Mouse (Mus musculus): ENCODE results near the gene Zmynd8. TPM values are rescaled to one million over a fixed set of nuclear protein-coding genes. Genes with fewer than 3 reads are reported as not detected.

The Zmynd8 gene
- polyA plus RNA-seq, 1 experiment = 66.4 TPM

DNA sequence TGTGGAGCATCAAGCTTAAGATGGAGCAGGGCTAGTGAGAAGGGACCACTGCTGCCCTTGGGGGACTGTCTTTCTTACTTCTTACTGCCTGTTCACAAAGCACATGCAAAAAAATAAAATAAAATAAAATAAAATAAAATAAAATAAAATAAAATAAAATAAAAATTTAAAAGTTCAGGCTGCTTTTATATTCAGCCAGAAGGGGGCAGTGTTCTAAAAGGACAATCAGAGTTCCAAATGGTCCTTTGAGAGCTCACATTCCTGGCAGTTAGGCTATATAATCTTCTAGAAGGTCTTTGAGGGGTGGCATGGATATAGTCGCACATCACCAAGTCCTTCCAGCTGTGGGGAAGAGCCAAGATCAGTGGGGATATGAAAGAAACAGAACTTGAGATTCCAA lies 112.3 kb downstream of the Zmynd8 start:
- Histone ChIP-seq H3K27ac (ENCODE audit: insufficient read depth, low read length) (no peak overlapping the region), H3K4me3 (ENCODE audit: insufficient read depth, low read length) (no peak overlapping the region), H3K4me1 (ENCODE audit: control insufficient read depth, insufficient read depth, low read length) (no peaks in the 10 kb centered on the region)
- TF ChIP-seq CTCF (IDR thresholded peaks at IDR 0.05; ENCODE audit: borderline replicate concordance, insufficient read depth, low read length) = no peak
- TF ChIP-seq POLR2A (IDR thresholded peaks at IDR 0.05; ENCODE audit: low read depth, low read length) = no peak

DNA sequence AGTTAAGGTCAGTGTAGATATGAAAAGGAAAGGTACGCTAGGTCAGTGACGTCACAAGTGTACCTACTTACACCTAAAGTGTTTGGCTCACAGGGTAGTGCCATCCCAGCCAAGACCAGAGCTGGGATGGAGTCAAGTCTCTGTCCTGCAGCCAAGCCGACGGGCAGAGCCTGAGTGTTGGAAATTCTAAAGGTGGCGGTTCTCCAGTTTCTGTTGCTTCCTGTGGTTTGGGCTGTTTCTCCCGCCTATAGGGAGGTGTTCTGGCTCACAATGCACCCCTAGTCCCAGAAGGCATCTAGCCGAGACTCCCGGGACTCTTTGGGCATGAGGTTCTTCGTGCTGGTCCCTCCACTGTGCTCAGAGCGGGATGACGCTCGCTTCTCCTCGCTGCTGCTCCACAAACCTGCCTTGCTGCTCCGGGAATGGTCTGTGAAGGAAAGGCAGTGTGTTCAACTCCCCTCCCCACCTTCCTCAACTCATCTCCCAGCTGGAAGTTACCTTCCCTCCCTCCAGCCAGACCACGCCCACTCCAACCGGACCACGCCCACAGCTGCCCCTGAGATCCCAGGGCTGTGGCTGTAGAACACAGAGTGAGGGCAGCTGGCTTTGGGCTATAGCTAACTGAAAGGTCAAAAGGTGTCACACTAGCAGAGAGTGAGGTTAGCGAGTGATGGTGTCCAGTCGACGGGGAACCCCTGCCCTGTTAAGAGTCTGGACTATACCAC lies 113.3 kb downstream of the Zmynd8 start:
- TF ChIP-seq POLR2A (IDR thresholded peaks at IDR 0.05; ENCODE audit: low read depth, low read length) = no peak
- TF ChIP-seq CTCF (IDR thresholded peaks at IDR 0.05; ENCODE audit: borderline replicate concordance, insufficient read depth, low read length) = no peak
- H3K4me3 ChIP-seq (ENCODE audit: insufficient read depth, low read length) = no peak overlapping the region
- H3K27ac ChIP-seq (ENCODE audit: insufficient read depth, low read length) = no peak overlapping the region
- H3K4me1 ChIP-seq (ENCODE audit: control insufficient read depth, insufficient read depth, low read length) = no peaks in the 10 kb centered on the region

GRCm38 (mm10) chr2:165782324-165782723 lies 116.5 kb downstream of the Zmynd8 start:
- Histone ChIP-seq H3K4me1 (ENCODE audit: control insufficient read depth, insufficient read depth, low read length) (no peaks in the 10 kb centered on the region), H3K27ac (ENCODE audit: insufficient read depth, low read length) (no peak overlapping the region), H3K4me3 (ENCODE audit: insufficient read depth, low read length) (no peak overlapping the region)
- TF ChIP-seq CTCF (IDR thresholded peaks at IDR 0.05; ENCODE audit: borderline replicate concordance, insufficient read depth, low read length) (peak; percentile 97), POLR2A (IDR thresholded peaks at IDR 0.05; ENCODE audit: low read depth, low read length) (no peak)

DNA sequence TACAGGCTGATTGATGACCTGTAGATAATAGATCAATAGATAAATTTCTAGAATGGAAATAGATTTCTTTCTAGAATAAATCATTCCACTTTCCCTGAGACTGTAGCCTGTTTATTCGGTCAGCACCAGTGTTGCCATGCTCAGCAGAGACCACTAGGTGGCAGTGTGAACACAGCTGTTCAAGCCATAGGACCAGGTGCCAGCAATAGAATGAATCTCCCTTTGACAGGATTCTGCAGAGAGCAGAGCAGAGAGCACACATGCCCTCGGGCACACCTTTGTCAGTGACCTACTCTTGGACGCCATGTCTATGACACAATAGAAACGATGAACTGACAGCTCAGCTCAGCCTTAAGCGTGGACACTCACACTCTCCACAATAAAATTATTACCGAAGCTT lies 119.9 kb downstream of the Zmynd8 start:
- TF ChIP-seq POLR2A (IDR thresholded peaks at IDR 0.05; ENCODE audit: low read depth, low read length) (no peak), CTCF (IDR thresholded peaks at IDR 0.05; ENCODE audit: borderline replicate concordance, insufficient read depth, low read length) (peak; percentile 92)
- Histone ChIP-seq H3K4me1 (ENCODE audit: control insufficient read depth, insufficient read depth, low read length) (no peaks in the 10 kb centered on the region), H3K4me3 (ENCODE audit: insufficient read depth, low read length) (no peak overlapping the region), H3K27ac (ENCODE audit: insufficient read depth, low read length) (no peak overlapping the region)

DNA sequence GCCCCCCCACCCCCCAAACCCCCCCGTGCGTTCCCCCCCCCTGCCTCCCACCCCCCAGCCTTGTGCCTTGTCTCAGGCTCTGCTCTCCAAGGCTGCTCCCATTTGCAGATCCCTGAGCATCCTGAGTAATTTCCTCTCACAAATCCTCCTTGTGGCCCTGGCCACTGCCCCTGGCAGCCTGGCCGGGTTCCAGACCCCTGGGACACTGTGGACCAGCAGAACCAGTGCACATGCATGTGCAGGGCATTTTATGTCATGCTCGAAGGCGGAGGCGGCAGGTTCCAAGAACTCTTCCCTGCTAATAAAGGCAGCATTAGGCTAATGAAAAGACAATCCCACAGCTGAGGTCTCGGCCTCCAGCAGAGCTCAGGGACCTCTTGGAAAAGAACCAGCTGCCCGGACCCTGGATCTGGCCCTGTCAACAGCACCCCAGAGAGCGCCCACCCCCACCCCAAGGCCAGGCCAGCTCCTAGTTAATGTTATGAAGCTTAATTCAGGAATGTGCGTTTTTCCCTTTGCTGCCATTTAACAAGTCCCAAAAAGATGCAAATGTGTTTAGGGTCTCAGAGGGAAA lies 129.4 kb downstream of the Zmynd8 start:
- no peak overlapping the region for H3K4me3 ChIP-seq (ENCODE audit: insufficient read depth, low read length)
- no peak overlapping the region for H3K27ac ChIP-seq (ENCODE audit: insufficient read depth, low read length)
- TF ChIP-seq CTCF (IDR thresholded peaks at IDR 0.05; ENCODE audit: borderline replicate concordance, insufficient read depth, low read length) (no peak), POLR2A (IDR thresholded peaks at IDR 0.05; ENCODE audit: low read depth, low read length) (no peak)
- no peaks in the 10 kb centered on the region for H3K4me1 ChIP-seq (ENCODE audit: control insufficient read depth, insufficient read depth, low read length)

DNA sequence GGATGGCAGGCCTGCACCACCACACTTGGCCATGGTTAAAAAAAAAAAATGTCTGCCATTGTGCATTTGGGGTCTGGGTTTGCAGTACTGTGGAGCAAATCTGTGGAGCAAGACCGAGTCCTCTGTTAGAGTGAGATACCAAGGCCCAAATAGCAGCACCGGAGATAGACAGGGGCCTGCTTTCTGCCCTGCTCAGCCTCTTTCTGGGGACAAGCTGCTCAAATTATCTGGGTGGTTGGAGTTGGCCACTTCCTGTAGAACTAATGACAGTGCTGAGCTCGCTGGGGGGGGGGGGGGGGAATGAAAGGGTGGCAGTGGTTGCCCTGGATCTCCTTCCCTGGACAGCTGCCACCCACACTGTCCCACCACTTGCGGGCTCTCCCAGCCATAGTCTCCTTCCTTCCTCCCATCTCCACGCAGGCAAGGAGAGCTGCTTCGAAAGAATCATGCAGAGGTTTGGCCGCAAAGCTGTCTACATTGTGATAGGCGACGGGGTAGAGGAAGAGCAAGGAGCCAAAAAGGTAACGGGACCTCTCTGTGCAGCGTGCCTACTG lies 129.9 kb downstream of the Zmynd8 start:
- no peaks in the 10 kb centered on the region for H3K4me1 ChIP-seq (ENCODE audit: control insufficient read depth, insufficient read depth, low read length)
- no peak overlapping the region for H3K27ac ChIP-seq (ENCODE audit: insufficient read depth, low read length)
- no peak for TF ChIP-seq CTCF (IDR thresholded peaks at IDR 0.05; ENCODE audit: borderline replicate concordance, insufficient read depth, low read length)
- TF ChIP-seq POLR2A (IDR thresholded peaks at IDR 0.05; ENCODE audit: low read depth, low read length) = no peak
- no peak overlapping the region for H3K4me3 ChIP-seq (ENCODE audit: insufficient read depth, low read length)

- H3K27ac ChIP-seq (ENCODE audit: insufficient read depth, low read length) = no peak overlapping the region
- H3K4me3 ChIP-seq (ENCODE audit: insufficient read depth, low read length) = no peak overlapping the region
- TF ChIP-seq POLR2A (IDR thresholded peaks at IDR 0.05; ENCODE audit: low read depth, low read length) (no peak), CTCF (IDR thresholded peaks at IDR 0.05; ENCODE audit: borderline replicate concordance, insufficient read depth, low read length) (no peak)
- H3K4me1 ChIP-seq (ENCODE audit: control insufficient read depth, insufficient read depth, low read length) = no peaks in the 10 kb centered on the region
These were observed 139.3 kb downstream of the Zmynd8 start for GRCm38 (mm10) chr2:165759421-165759985.

GRCm38 (mm10) chr2:165758534-165758933 lies 140.3 kb downstream of the Zmynd8 start:
- Histone ChIP-seq H3K4me3 (ENCODE audit: insufficient read depth, low read length) (no peak overlapping the region), H3K4me1 (ENCODE audit: control insufficient read depth, insufficient read depth, low read length) (no peaks in the 10 kb centered on the region), H3K27ac (ENCODE audit: insufficient read depth, low read length) (no peak overlapping the region)
- TF ChIP-seq POLR2A (IDR thresholded peaks at IDR 0.05; ENCODE audit: low read depth, low read length) = no peak

- Histone ChIP-seq H3K4me3 (ENCODE audit: insufficient read depth, low read length) (no peak overlapping the region), H3K4me1 (ENCODE audit: control insufficient read depth, insufficient read depth, low read length) (no peaks in the 10 kb centered on the region), H3K27ac (ENCODE audit: insufficient read depth, low read length) (no peak overlapping the region)
- TF ChIP-seq CTCF (IDR thresholded peaks at IDR 0.05; ENCODE audit: borderline replicate concordance, insufficient read depth, low read length) (no peak), POLR2A (IDR thresholded peaks at IDR 0.05; ENCODE audit: low read depth, low read length) (no peak)
These were observed 141.0 kb downstream of the Zmynd8 start for GRCm38 (mm10) chr2:165757799-165758198.

DNA sequence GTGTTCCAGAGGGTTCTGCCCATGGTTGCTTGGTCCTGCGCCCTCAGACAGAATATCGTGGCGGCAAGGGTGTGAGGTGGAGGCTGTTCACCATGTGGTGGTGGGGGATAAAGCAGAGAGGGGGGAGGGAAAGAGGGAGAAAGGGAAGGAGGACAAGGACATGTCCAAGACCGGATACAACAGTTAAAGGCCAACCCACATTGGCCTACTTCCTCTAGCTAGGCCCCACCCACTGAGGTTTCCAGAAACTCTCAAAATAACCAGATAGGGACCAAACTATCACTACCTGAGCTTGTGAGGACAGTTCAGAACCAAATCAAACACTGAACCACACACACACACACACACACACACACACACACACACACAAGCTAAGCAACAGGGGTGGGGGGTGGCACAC lies 146.1 kb downstream of the Zmynd8 start:
- TF ChIP-seq CTCF (IDR thresholded peaks at IDR 0.05; ENCODE audit: borderline replicate concordance, insufficient read depth, low read length) (no peak), POLR2A (IDR thresholded peaks at IDR 0.05; ENCODE audit: low read depth, low read length) (no peak)
- Histone ChIP-seq H3K4me1 (ENCODE audit: control insufficient read depth, insufficient read depth, low read length) (no peaks in the 10 kb centered on the region), H3K27ac (ENCODE audit: insufficient read depth, low read length) (no peak overlapping the region), H3K4me3 (ENCODE audit: insufficient read depth, low read length) (no peak overlapping the region)

All from embryonic fibroblast, embryonic 13.5 days (primary cell).